29 mouse cellular contexts compared by ENCODE assay signal in the genomic region with DNA sequence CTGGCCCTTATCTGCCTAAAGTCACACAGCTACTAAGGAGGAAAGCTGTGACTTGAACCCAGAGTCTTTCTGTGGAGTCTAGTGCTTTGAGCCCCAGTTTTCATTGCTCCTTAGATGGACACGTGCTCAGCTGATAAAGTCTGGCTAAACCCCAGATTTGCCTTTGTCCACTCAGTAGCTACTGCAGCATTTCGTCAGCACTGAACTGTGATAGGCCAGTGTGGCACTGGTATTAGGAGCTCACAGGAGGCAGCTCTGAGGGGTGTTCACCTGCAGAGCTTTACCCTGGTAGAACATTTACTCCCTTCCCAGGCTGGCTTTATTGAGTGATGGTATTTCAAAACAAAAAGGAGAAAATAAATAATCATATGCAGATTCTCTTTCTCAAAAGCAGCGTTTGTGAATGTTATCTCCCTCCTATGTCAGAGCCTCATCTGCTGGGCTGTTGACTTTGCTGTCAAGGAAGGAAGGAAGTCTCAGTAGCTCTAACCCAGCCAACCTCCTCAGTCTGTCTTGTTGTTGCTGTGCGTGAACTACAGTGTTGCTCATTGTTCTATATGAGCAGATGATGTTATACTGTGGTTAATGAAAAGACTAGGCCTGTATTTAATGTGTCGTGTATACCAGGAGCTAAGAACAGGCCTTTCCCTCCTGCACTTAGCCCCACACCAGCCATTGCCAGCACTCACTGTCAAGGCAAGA. TPM values are rescaled to one million over a fixed set of nuclear protein-coding genes. Genes with fewer than 3 reads are reported as not detected.
DNase-seq lines count a peak whose midpoint lies in the region; ATAC-seq and TF ChIP-seq lines count a peak whose summit lies in the region.
"Had no signal": no experiment of that assay in that cellular context is flagged by ENCODE, and none has a peak within 500 bp of the region (broad histone marks: within the 10 kb centered on the region; RNA-seq: fewer than 3 reads in every experiment).

No protein-coding gene starts in this region.

- no peaks in the 10 kb centered on the region for H3K27me3 ChIP-seq in heart, adult 2 months (ENCODE audit: control insufficient read depth, insufficient read depth, low read length)
- no peaks in the 10 kb centered on the region for H3K27me3 ChIP-seq in heart, embryonic 15.5 days
- H3K27me3 ChIP-seq: forebrain, embryonic 15.5 days; liver, embryonic 13.5 days; lung, embryonic 15.5 days; megakaryocyte, embryonic 14.5 days; midbrain, embryonic 15.5 days; neural tube, embryonic 13.5 days had no signal

- 44% methylated on average over 5 of the region's 5 CpGs for WGBS in heart, adult 2 months
- 58% methylated on average over 5 of the region's 5 CpGs for WGBS in heart, embryonic 15.5 days

- 0 out of 2 replicates have a peak overlapping the region, but pooled peaks have one; percentile 14 for H3K9ac ChIP-seq in heart, adult 2 months (ENCODE audit: low read depth, low read length)
- no peak overlapping the region for H3K9ac ChIP-seq in heart, embryonic 15.5 days
- H3K9ac ChIP-seq: forebrain, embryonic 15.5 days; liver, embryonic 13.5 days; lung, embryonic 15.5 days; midbrain, embryonic 15.5 days; neural tube, embryonic 13.5 days had no signal

- intact Hi-C loops in heart, adult 2 months (cut with DNase I), result no loop called here
- intact Hi-C loops in heart, postnatal 14 days (cut with DNase I), result loop anchor here (10.0 kb wide), 1 partner anchor 516 kb away; no protein-coding TSS in a partner anchor
- intact Hi-C loops in heart, postnatal 25 days (cut with DNase I), result no loop called here
- intact Hi-C loops in gastrocnemius, adult 2 months (cut with DNase I), result no loop called here

- H3K27ac ChIP-seq in heart, adult 2 months, result no peak overlapping the region; the same call in 1 of the 2 replicates
- peak overlapping the region; percentile 32 for H3K27ac ChIP-seq in heart, embryonic 15.5 days
- no peak overlapping the region for H3K27ac ChIP-seq in gastrocnemius, adult 2 months
- H3K27ac ChIP-seq: forebrain, embryonic 15.5 days; hindbrain, postnatal 0 days; layer of hippocampus, adult 2 months; limb, embryonic 10.5 days; liver, embryonic 13.5 days; lung, embryonic 15.5 days; midbrain, embryonic 15.5 days; neural tube, embryonic 13.5 days had no signal

- TF ChIP-seq EP300 in heart, adult 2 months (IDR thresholded peaks at IDR 0.05; ENCODE audit: insufficient read depth, low read depth, low read length), result no peak

- H3K36me3 ChIP-seq in heart, adult 2 months (ENCODE audit: control insufficient read depth, insufficient read depth, low read length), result no peaks in the 10 kb centered on the region; the same call in 1 of the 2 replicates
- peaks cover 24% of the 10 kb centered on the region for H3K36me3 ChIP-seq in heart, embryonic 15.5 days
- H3K36me3 ChIP-seq: forebrain, embryonic 15.5 days; limb, embryonic 10.5 days; midbrain, embryonic 15.5 days; neural tube, embryonic 13.5 days had no signal

- ATAC-seq in heart, embryonic 15.5 days (replicated peaks; ENCODE audit: insufficient number of reproducible peaks, insufficient read depth, low FRiP score, low read depth), result no peak
- ATAC-seq: forebrain, embryonic 15.5 days; hindbrain, postnatal 0 days; intestine, postnatal 0 days; midbrain, embryonic 15.5 days had no signal

- no peaks in the 10 kb centered on the region for H3K79me2 ChIP-seq in heart, adult 2 months (replicated peaks; ENCODE audit: control insufficient read depth, insufficient read depth, low read length)

- peaks cover 11% of the 10 kb centered on the region for H3K4me1 ChIP-seq in heart, adult 2 months (ENCODE audit: control insufficient read depth, insufficient read depth, low read length)
- H3K4me1 ChIP-seq in heart, embryonic 15.5 days (replicated peaks), result peaks cover 6% of the 10 kb centered on the region; the same call in 1 of the 2 replicates
- H3K4me1 ChIP-seq: forebrain, embryonic 15.5 days; midbrain, embryonic 15.5 days; neural tube, embryonic 13.5 days had no signal

- no peak for TF ChIP-seq CTCF in heart, adult 2 months (IDR thresholded peaks at IDR 0.05)
- TF ChIP-seq CTCF in gastrocnemius, adult 2 months (IDR thresholded peaks at IDR 0.05), result no peak

- TF ChIP-seq POLR2A in heart, adult 2 months (IDR thresholded peaks at IDR 0.05; ENCODE audit: insufficient read depth, low read depth, low read length), result no peak

- no peak for DNase-seq in heart, adult 2 months
- no peak for DNase-seq in heart, postnatal 14 days
- DNase-seq in heart, postnatal 25 days (ENCODE audit: low spot score), result no peak
- DNase-seq in 416B (ENCODE audit: low read depth) (peak; percentile 49), adipocyte (ENCODE audit: low spot score) (peak; percentile 19)
- DNase-seq in gastrocnemius, adult 2 months, result no peak
- DNase-seq in urinary bladder, postnatal 25 days (ENCODE audit: low spot score), result no peak
- DNase-seq: adrenal gland, postnatal 14 days; cerebellum, adult 8-10 months; gastrocnemius, postnatal 14 days; kidney, postnatal 25 days; liver, embryonic 13.5 days; retina, postnatal 1 day; right cerebral cortex, postnatal 25 days; spleen, adult 18-20 months had no signal

- H3K4me3 ChIP-seq in heart, adult 2 months, result no peak overlapping the region
- H3K4me3 ChIP-seq in heart, embryonic 15.5 days, result no peak overlapping the region
- H3K4me3 ChIP-seq in gastrocnemius, adult 2 months, result no peak overlapping the region
- H3K4me3 ChIP-seq: forebrain, embryonic 15.5 days; layer of hippocampus, adult 2 months; limb, embryonic 10.5 days; liver, embryonic 13.5 days; lung, embryonic 15.5 days; midbrain, embryonic 15.5 days; neural tube, embryonic 13.5 days had no signal

- no peaks in the 10 kb centered on the region for H3K9me3 ChIP-seq in heart, embryonic 15.5 days (replicated peaks)
- H3K9me3 ChIP-seq: forebrain, embryonic 15.5 days; limb, embryonic 10.5 days; liver, embryonic 13.5 days; lung, embryonic 15.5 days; megakaryocyte, embryonic 14.5 days; midbrain, embryonic 15.5 days; neural tube, embryonic 13.5 days had no signal

- H3K4me2 ChIP-seq in heart, embryonic 15.5 days, result no peak overlapping the region
- H3K4me2 ChIP-seq: forebrain, embryonic 15.5 days; liver, embryonic 13.5 days; lung, embryonic 15.5 days; midbrain, embryonic 15.5 days; neural tube, embryonic 13.5 days had no signal

RNA-seq across cellular contexts. Expression of a gene that starts 11.6 kb away (rescaled TPM):
- total RNA-seq in heart, adult 2 months (2021), result not detected
- polyA plus RNA-seq in heart, adult 2 months (2012; rRNA removed), result not detected in 2 replicates
- total RNA-seq in heart, postnatal 14 days (2021), result not detected
- not detected in 2 replicates for polyA plus RNA-seq in heart, embryonic 15.5 days (2015; fragmentation: Nextera tagmentation; extraction: Ambion mirVana)
- total RNA-seq in heart, postnatal 25 days (2021), result not detected
- not detected for total RNA-seq in gastrocnemius, adult 2 months (2021)
- total RNA-seq: adrenal gland, postnatal 14 days; gastrocnemius, postnatal 14 days; hematopoietic stem cell, adult 5-6 weeks; hindbrain, postnatal 0 days; layer of hippocampus, adult 2 months; layer of hippocampus, postnatal 25 days had no signal
- polyA plus RNA-seq: embryonic facial prominence, embryonic 14.5 days; forebrain, embryonic 15.5 days; hindbrain, postnatal 0 days; intestine, postnatal 0 days; kidney, embryonic 14.5 days; limb, embryonic 10.5 days; liver, embryonic 13.5 days; lung, embryonic 15.5 days; midbrain, embryonic 15.5 days; neural tube, embryonic 13.5 days had no signal

RNA-seq across cellular contexts. Expression of a gene that starts 41.0 kb away (rescaled TPM):
- total RNA-seq in heart, adult 2 months (2021), result not detected
- not detected in 2 replicates for polyA plus RNA-seq in heart, adult 2 months (2012; rRNA removed)
- not detected for total RNA-seq in heart, postnatal 14 days (2021)
- polyA plus RNA-seq in heart, embryonic 15.5 days (2015; fragmentation: Nextera tagmentation; extraction: Ambion mirVana), result not detected in 2 replicates
- total RNA-seq in heart, postnatal 25 days (2021), result not detected
- total RNA-seq in gastrocnemius, adult 2 months (2021), result not detected
- total RNA-seq: adrenal gland, postnatal 14 days; gastrocnemius, postnatal 14 days; hematopoietic stem cell, adult 5-6 weeks; hindbrain, postnatal 0 days; layer of hippocampus, adult 2 months; layer of hippocampus, postnatal 25 days had no signal
- polyA plus RNA-seq: embryonic facial prominence, embryonic 14.5 days; forebrain, embryonic 15.5 days; hindbrain, postnatal 0 days; intestine, postnatal 0 days; kidney, embryonic 14.5 days; limb, embryonic 10.5 days; liver, embryonic 13.5 days; lung, embryonic 15.5 days; midbrain, embryonic 15.5 days; neural tube, embryonic 13.5 days had no signal

RNA-seq across cellular contexts. Expression of a gene that starts 54.5 kb away (rescaled TPM):
- 10 to 100 TPM; 15.4 to 15.5 TPM for total RNA-seq in heart, adult 2 months (2021)
- polyA plus RNA-seq in heart, adult 2 months (2012; rRNA removed), result 8.6 and 16.0 TPM in 2 replicates
- total RNA-seq in heart, postnatal 14 days (2021), result 10 to 100 TPM; 25.1 to 26.3 TPM
- polyA plus RNA-seq in heart, embryonic 15.5 days (2015; fragmentation: Nextera tagmentation; extraction: Ambion mirVana), result 27.4 and 31.6 TPM in 2 replicates
- total RNA-seq in heart, postnatal 25 days (2021), result 10 to 100 TPM; 20.4 to 23.7 TPM
- 10 to 100 TPM in 1 of 2 experiments, 1 to 10 TPM in 1; 6.3 to 11.2 TPM for total RNA-seq in gastrocnemius, adult 2 months (2021)

Comparison
In these comparisons a context has a peak if more than half of its experiments do, and no peak if none do; other contexts are left out.
1. DNase-seq: peak in 416B (single experiment) and adipocyte (single experiment); none in heart, adult 2 months (0 of 2), heart, postnatal 14 days (0 of 2), heart, postnatal 25 days (single experiment), gastrocnemius, adult 2 months (single experiment) and urinary bladder, postnatal 25 days (single experiment).